Mouse (Mus musculus) testis, adult 2 months (tissue): ENCODE measurements around the gene Sp7. TPM values are rescaled to one million over a fixed set of nuclear protein-coding genes. Genes with fewer than 3 reads are reported as not detected.

Source experiments
- H3K27ac ChIP-seq: fragments of 200-500 bp; 2 replicates; pipeline ENCODE4 v1.5.1; 2012; ENCODE audit warnings: low read depth, low read length; ENCODE audit not compliant: control insufficient read depth, insufficient read depth
- H3K27me3 ChIP-seq: fragments of 200-500 bp; 2 replicates; pipeline ENCODE4 v1.6.1; 2012; ENCODE audit warnings: mild to moderate bottlenecking, low read length, moderate library complexity; ENCODE audit not compliant: control insufficient read depth, insufficient read depth
- H3K36me3 ChIP-seq: fragments of 200-500 bp; 2 replicates; pipeline ENCODE4 v1.6.1; 2012; ENCODE audit warnings: mild to moderate bottlenecking, low read length; ENCODE audit not compliant: control insufficient read depth, insufficient read depth
- H3K4me1 ChIP-seq: fragments of 200-500 bp; 2 replicates; pipeline ENCODE4 v1.6.1; 2012; ENCODE audit warnings: low read length; ENCODE audit not compliant: control insufficient read depth, insufficient read depth
- H3K4me3 ChIP-seq: fragments of 200-500 bp; 2 replicates; pipeline ENCODE4 v1.5.1; 2012; ENCODE audit warnings: low read depth, mild to moderate bottlenecking, low read length, moderate library complexity, mixed read lengths; ENCODE audit not compliant: control insufficient read depth
- CTCF ChIP-seq: fragments of 200-500 bp; IDR thresholded peaks from 2 replicates; pipeline ENCODE4 v1.5.1; 2012; ENCODE audit warnings: low read depth, mild to moderate bottlenecking, inconsistent platforms, low read length, moderate library complexity; ENCODE audit not compliant: control insufficient read depth, insufficient read depth, insufficient replicate concordance
- POLR2A ChIP-seq: fragments of 200-500 bp; IDR thresholded peaks from 2 replicates; pipeline ENCODE4 v1.6.1; 2012; ENCODE audit warnings: low read depth, mild to moderate bottlenecking, inconsistent platforms, low read length, moderate library complexity; ENCODE audit not compliant: control insufficient read depth
- polyA plus RNA-seq: library from polyadenylated mRNA; depleted of rRNA; stranded (reverse); fragments of >200 nt; gene quantifications from 2 replicates; pipeline ENCODE4 v1.2.3, GENCODE M21; 2012; rRNA removed

Sp7 gene
- polyA plus RNA-seq, 1 experiment = 0.06 TPM

- H3K27me3 ChIP-seq = no peaks in the 10 kb centered on the region
- no peaks in the 10 kb centered on the region; the same call in 1 of the 2 replicates for H3K4me1 ChIP-seq
- TF ChIP-seq POLR2A (no peak), CTCF (no peak)
- no peak overlapping the region for H3K27ac ChIP-seq
- no peaks in the 10 kb centered on the region; the same call in 1 of the 2 replicates for H3K36me3 ChIP-seq
- no peak overlapping the region for H3K4me3 ChIP-seq
Measured at GRCm38 (mm10) chr15:102324654-102325473, 42.1 kb downstream of the Sp7 start.

- no peak for TF ChIP-seq POLR2A
- TF ChIP-seq CTCF = peak; percentile 39; the same call in 1 of the 2 replicates
- Histone ChIP-seq H3K27me3 (no peaks in the 10 kb centered on the region), H3K36me3 (peaks cover 5% of the 10 kb centered on the region), H3K4me1 (no peaks in the 10 kb centered on the region), H3K4me3 (no peak overlapping the region), H3K27ac (no peak overlapping the region)
Measured at GRCm38 (mm10) chr15:102316263-102316662, 50.7 kb downstream of the Sp7 start.

GRCm38 (mm10) chr15:102315292-102315691, 51.7 kb downstream of the Sp7 start:
- H3K27ac ChIP-seq = no peak overlapping the region
- no peaks in the 10 kb centered on the region for H3K27me3 ChIP-seq
- TF ChIP-seq CTCF (no peak), POLR2A (no peak)
- peaks cover 6% of the 10 kb centered on the region for H3K36me3 ChIP-seq
- H3K4me1 ChIP-seq = no peaks in the 10 kb centered on the region
- no peak overlapping the region for H3K4me3 ChIP-seq

- peaks cover 6% of the 10 kb centered on the region for H3K36me3 ChIP-seq
- H3K27me3 ChIP-seq = no peaks in the 10 kb centered on the region
- H3K4me3 ChIP-seq = no peak overlapping the region
- no peaks in the 10 kb centered on the region for H3K4me1 ChIP-seq
- H3K27ac ChIP-seq = no peak overlapping the region
- TF ChIP-seq POLR2A (no peak), CTCF (no peak)
Measured at GRCm38 (mm10) chr15:102311489-102311888, 55.5 kb downstream of the Sp7 start.

- H3K27me3 ChIP-seq = no peaks in the 10 kb centered on the region
- no peak for TF ChIP-seq CTCF
- TF ChIP-seq POLR2A = no peak
- H3K4me1 ChIP-seq = no peaks in the 10 kb centered on the region
- peaks cover 6% of the 10 kb centered on the region for H3K36me3 ChIP-seq
- H3K27ac ChIP-seq = no peak overlapping the region
- H3K4me3 ChIP-seq = no peak overlapping the region
Measured at GRCm38 (mm10) chr15:102310074-102310845, 56.7 kb downstream of the Sp7 start.

DNA sequence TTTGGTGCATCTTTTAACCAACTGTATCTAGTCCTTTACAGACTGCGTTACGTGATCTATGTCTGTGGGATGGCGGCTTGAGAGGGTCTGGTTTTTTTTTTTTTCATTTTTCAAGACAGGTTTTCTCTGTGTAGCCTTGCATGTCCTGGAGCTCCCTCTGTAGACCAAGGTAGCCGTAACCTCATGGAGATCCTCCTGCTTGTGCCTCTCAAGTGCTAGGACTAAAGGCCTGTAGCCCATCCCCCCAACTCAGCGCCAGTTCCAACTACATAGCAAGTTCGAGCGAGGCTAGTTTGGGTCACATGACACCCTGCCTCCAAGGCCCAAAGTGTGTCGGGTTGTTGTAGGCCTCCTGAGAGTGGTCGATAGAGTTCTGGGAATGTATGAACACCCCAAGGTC, 58.3 kb downstream of the Sp7 start:
- no peaks in the 10 kb centered on the region for H3K4me1 ChIP-seq
- H3K27ac ChIP-seq = no peak overlapping the region
- no peak for TF ChIP-seq CTCF
- no peak for TF ChIP-seq POLR2A
- H3K4me3 ChIP-seq = no peak overlapping the region
- peaks cover 9% of the 10 kb centered on the region for H3K36me3 ChIP-seq
- no peaks in the 10 kb centered on the region for H3K27me3 ChIP-seq

Other genes with a start within 250 kb of the Sp7 start
- 42.1 and 46.6 TPM in 2 replicates for gene Spryd3, start 230.9 kb downstream of the Sp7 start, polyA plus RNA-seq
- gene Igfbp6, start 222.8 kb downstream of the Sp7 start, polyA plus RNA-seq = 25.5 and 27.3 TPM in 2 replicates
- 0.12 and 0.14 TPM in 2 replicates for gene Soat2, start 216.7 kb downstream of the Sp7 start, polyA plus RNA-seq
- gene Zfp740, start 163.9 kb downstream of the Sp7 start, polyA plus RNA-seq = 9.9 and 11.3 TPM in 2 replicates
- gene Csad, start 162.5 kb downstream of the Sp7 start, polyA plus RNA-seq = 23.1 and 27.3 TPM in 2 replicates
- 0.17 and 0.23 TPM in 2 replicates for gene Itgb7, start 135.2 kb downstream of the Sp7 start, polyA plus RNA-seq
- 2.6 and 3.9 TPM in 2 replicates for gene Rarg, start 109.7 kb downstream of the Sp7 start, polyA plus RNA-seq
- 0.08 and 0.10 TPM in 2 replicates for gene Gm9918, start 96.6 kb downstream of the Sp7 start, polyA plus RNA-seq
- gene Mfsd5, start 87.7 kb downstream of the Sp7 start, polyA plus RNA-seq = 12.1 and 14.3 TPM in 2 replicates
- 41.4 and 45.3 TPM in 2 replicates for gene Espl1, start 70.9 kb downstream of the Sp7 start, polyA plus RNA-seq
- gene Pfdn5, start 41.1 kb downstream of the Sp7 start, polyA plus RNA-seq = 296 and 331 TPM in 2 replicates
- gene Myg1, start 35.5 kb downstream of the Sp7 start, polyA plus RNA-seq = 30.3 and 34.3 TPM in 2 replicates
- 41.5 and 43.5 TPM in 2 replicates for gene Aaas, start 16.4 kb downstream of the Sp7 start, polyA plus RNA-seq
- gene Sp1, start 39.0 kb upstream of the Sp7 start, polyA plus RNA-seq = 17.0 and 18.5 TPM in 2 replicates
- 131 and 168 TPM in 2 replicates for gene Amhr2, start 78.2 kb upstream of the Sp7 start, polyA plus RNA-seq
- gene Prr13, start 91.8 kb upstream of the Sp7 start, polyA plus RNA-seq = 18.5 and 19.7 TPM in 2 replicates
- gene Pcbp2, start 103.4 kb upstream of the Sp7 start, polyA plus RNA-seq = 1,040 and 1,129 TPM in 2 replicates
- gene Gm10337, start 136.5 kb upstream of the Sp7 start, polyA plus RNA-seq = not detected in 2 replicates
- gene Map3k12, start 149.9 kb upstream of the Sp7 start, polyA plus RNA-seq = 7.0 and 7.8 TPM in 2 replicates
- 335 and 372 TPM in 2 replicates for gene Tarbp2, start 151.0 kb upstream of the Sp7 start, polyA plus RNA-seq
- gene Npff, start 157.8 kb upstream of the Sp7 start, polyA plus RNA-seq = 0.67 and 0.77 TPM in 2 replicates